Mouse (Mus musculus) cerebellum, postnatal 10 days (tissue): Measurements from ENCODE around the gene Hoxc12.

Experiments
- DNase-seq, 2 experiments: peaks; one replicate each; pipeline ENCODE4 v3.0.0; 2021; ENCODE audit warnings: mixed read lengths in 2 of 2

The Hoxc12 gene

GRCm38 (mm10) chr15:102965003-102965891, 28.7 kb downstream of the Hoxc12 start:
- DNase-seq = no peak

- DNase-seq = peak; percentile 74 to 78
These were observed 29.6 kb downstream of the Hoxc12 start for GRCm38 (mm10) chr15:102965892-102966775.

GRCm38 (mm10) chr15:102966776-102967311, 30.3 kb downstream of the Hoxc12 start, which contains the start of gene Hoxc10:
TSS of gene Hoxc10 (plus strand) at chr15:102966796.
- DNase-seq = no peak

- no peak for DNase-seq
These were observed 30.7 kb downstream of the Hoxc12 start, which contains the start of gene Hoxc5 for GRCm38 (mm10) chr15:102967312-102967510. TSS of gene Hoxc5 (plus strand) at chr15:102967443.

- no peak for DNase-seq
These were observed 31.2 kb downstream of the Hoxc12 start for GRCm38 (mm10) chr15:102967511-102968397.

- no peak for DNase-seq
These were observed 32.7 kb downstream of the Hoxc12 start for GRCm38 (mm10) chr15:102969296-102969695.

GRCm38 (mm10) chr15:102970740-102971139, 34.2 kb downstream of the Hoxc12 start:
- no peak for DNase-seq

- DNase-seq = no peak
These were observed 35.7 kb downstream of the Hoxc12 start for GRCm38 (mm10) chr15:102972254-102972653.

GRCm38 (mm10) chr15:102972753-102973152, 36.2 kb downstream of the Hoxc12 start:
- no peak for DNase-seq

- DNase-seq = no peak
These were observed 38.5 kb downstream of the Hoxc12 start for GRCm38 (mm10) chr15:102975034-102975433.

GRCm38 (mm10) chr15:102975688-102976111, 39.1 kb downstream of the Hoxc12 start:
- no peak for DNase-seq

- no peak for DNase-seq
These were observed 39.6 kb downstream of the Hoxc12 start, which contains the start of gene Hoxc9 for GRCm38 (mm10) chr15:102976171-102976570. TSS of gene Hoxc9 (plus strand) at chr15:102976439.

GRCm38 (mm10) chr15:102976631-102977422, 40.3 kb downstream of the Hoxc12 start:
- no peak for DNase-seq

- no peak for DNase-seq
These were observed 40.9 kb downstream of the Hoxc12 start for GRCm38 (mm10) chr15:102977423-102977974.

GRCm38 (mm10) chr15:102978615-102979515, 42.3 kb downstream of the Hoxc12 start:
- DNase-seq = no peak

- no peak for DNase-seq
These were observed 43.4 kb downstream of the Hoxc12 start for GRCm38 (mm10) chr15:102979936-102980335.

GRCm38 (mm10) chr15:102980352-102980751, 43.8 kb downstream of the Hoxc12 start:
- DNase-seq = no peak

- DNase-seq = no peak
These were observed 44.4 kb downstream of the Hoxc12 start for GRCm38 (mm10) chr15:102980912-102981311.

GRCm38 (mm10) chr15:102981379-102982288, 45.1 kb downstream of the Hoxc12 start:
- no peak for DNase-seq
